Mouse (Mus musculus): ENCODE data around the gene Fbxl14.
A peak's percentile ranks its signal among the peaks of the same experiment; 100 is the strongest.
"Not testable (repeated sequence)": the region's sequence is repeated elsewhere in the genome, so short reads cannot be mapped to it uniquely, and the experiment has no call there.

Fbxl14 gene

GRCm38 (mm10) chr6:119470777-119471176 is 8.7 kb upstream of the Fbxl14 start:
- no peak for DNase-seq (ENCODE audit: low spot score in 2 of 2)

- DNase-seq (ENCODE audit: low spot score in 2 of 2) = peak; percentile 28 to 45
Observed at GRCm38 (mm10) chr6:119472135-119472534, 7.3 kb upstream of the Fbxl14 start.

GRCm38 (mm10) chr6:119472705-119473104 is 6.8 kb upstream of the Fbxl14 start:
- no peak for DNase-seq (ENCODE audit: low spot score in 2 of 2)

- DNase-seq (ENCODE audit: low spot score in 2 of 2) = no peak
Observed at GRCm38 (mm10) chr6:119473446-119473845, 6.0 kb upstream of the Fbxl14 start.

- no peak for DNase-seq (ENCODE audit: low spot score in 2 of 2)
Observed at GRCm38 (mm10) chr6:119473992-119474391, 5.5 kb upstream of the Fbxl14 start.

- DNase-seq (ENCODE audit: low spot score in 2 of 2) = no peak
Observed at GRCm38 (mm10) chr6:119475988-119476387, 3.5 kb upstream of the Fbxl14 start.

GRCm38 (mm10) chr6:119477686-119478310 is 1.7 kb upstream of the Fbxl14 start:
- no peak for DNase-seq (ENCODE audit: low spot score in 2 of 2)

GRCm38 (mm10) chr6:119478560-119479342 is 717 bp upstream of the Fbxl14 start:
- peak; percentile 79 to 89 for DNase-seq (ENCODE audit: low spot score in 2 of 2)

- DNase-seq (ENCODE audit: low spot score in 2 of 2) = peak; percentile 46 to 52
Observed at GRCm38 (mm10) chr6:119479876-119480705, 623 bp downstream of the Fbxl14 start.

- DNase-seq (ENCODE audit: low spot score in 2 of 2) = peak in 1 of 2 experiments; percentile 33
Observed at GRCm38 (mm10) chr6:119480706-119481331, 1.4 kb downstream of the Fbxl14 start.

- DNase-seq (ENCODE audit: low spot score in 2 of 2) = not testable (repeated sequence)
Observed at GRCm38 (mm10) chr6:119481741-119482390, 2.4 kb downstream of the Fbxl14 start.

GRCm38 (mm10) chr6:119482958-119483600 is 3.6 kb downstream of the Fbxl14 start:
- peak; percentile 40 to 49 for DNase-seq (ENCODE audit: low spot score in 2 of 2)

GRCm38 (mm10) chr6:119485486-119485885 is 6.0 kb downstream of the Fbxl14 start:
- no peak for DNase-seq (ENCODE audit: low spot score in 2 of 2)

GRCm38 (mm10) chr6:119486381-119487084 is 7.1 kb downstream of the Fbxl14 start:
- no peak for DNase-seq (ENCODE audit: low spot score in 2 of 2)

GRCm38 (mm10) chr6:119487085-119487458 is 7.6 kb downstream of the Fbxl14 start:
- DNase-seq (ENCODE audit: low spot score in 2 of 2) = no peak

GRCm38 (mm10) chr6:119487619-119488018 is 8.2 kb downstream of the Fbxl14 start:
- no peak for DNase-seq (ENCODE audit: low spot score in 2 of 2)

GRCm38 (mm10) chr6:119489765-119490164 is 10.3 kb downstream of the Fbxl14 start:
- peak in 1 of 2 experiments; percentile 48 for DNase-seq (ENCODE audit: low spot score in 2 of 2)

GRCm38 (mm10) chr6:119490549-119490948 is 11.1 kb downstream of the Fbxl14 start:
- no peak for DNase-seq (ENCODE audit: low spot score in 2 of 2)

- no peak for DNase-seq (ENCODE audit: low spot score in 2 of 2)
Observed at GRCm38 (mm10) chr6:119491006-119491405, 11.5 kb downstream of the Fbxl14 start.

GRCm38 (mm10) chr6:119491997-119492629 is 12.6 kb downstream of the Fbxl14 start:
- DNase-seq (ENCODE audit: low spot score in 2 of 2) = no peak

Measured in right cerebral cortex, adult 2 months (tissue).